Mouse (Mus musculus) left cerebral cortex, adult 18-20 months (tissue): Measurements from ENCODE around the gene Slc16a10. TPM values are rescaled to one million over a fixed set of nuclear protein-coding genes. Genes with fewer than 3 reads are reported as not detected.

Source experiments
- DNase-seq, 2 experiments: peaks; one replicate each; pipeline ENCODE4 v3.0.0; 2021 to 2022; ENCODE audit warnings: low spot score in 2 of 2, mixed read lengths in 1 of 2
- long read RNA-seq, 2 experiments: library from polyadenylated mRNA; stranded (forward); transcript quantifications; one replicate each; pipeline ENCODE4 v2.0.0; 2021
- total RNA-seq, 2 experiments: library from RNA; stranded (reverse); gene quantifications; 2 replicates each; pipeline ENCODE4 v1.2.3; 2021

Gene Slc16a10
- total RNA-seq: 1 to 10 TPM; 3.2 to 4.1 TPM
- long read RNA-seq, experiment 1, full-length matches to known transcripts: 2 of 3 reads
- long read RNA-seq, experiment 1, partial matches to known transcripts: 0 of 3 reads
- long read RNA-seq, experiment 1, other reads (novel, unspliced or antisense): 1 of 3 reads
- long read RNA-seq, experiment 2, partial matches to known transcripts: 0 of 2 reads
- long read RNA-seq, experiment 2, other reads (novel, unspliced or antisense): 1 of 2 reads

DNA sequence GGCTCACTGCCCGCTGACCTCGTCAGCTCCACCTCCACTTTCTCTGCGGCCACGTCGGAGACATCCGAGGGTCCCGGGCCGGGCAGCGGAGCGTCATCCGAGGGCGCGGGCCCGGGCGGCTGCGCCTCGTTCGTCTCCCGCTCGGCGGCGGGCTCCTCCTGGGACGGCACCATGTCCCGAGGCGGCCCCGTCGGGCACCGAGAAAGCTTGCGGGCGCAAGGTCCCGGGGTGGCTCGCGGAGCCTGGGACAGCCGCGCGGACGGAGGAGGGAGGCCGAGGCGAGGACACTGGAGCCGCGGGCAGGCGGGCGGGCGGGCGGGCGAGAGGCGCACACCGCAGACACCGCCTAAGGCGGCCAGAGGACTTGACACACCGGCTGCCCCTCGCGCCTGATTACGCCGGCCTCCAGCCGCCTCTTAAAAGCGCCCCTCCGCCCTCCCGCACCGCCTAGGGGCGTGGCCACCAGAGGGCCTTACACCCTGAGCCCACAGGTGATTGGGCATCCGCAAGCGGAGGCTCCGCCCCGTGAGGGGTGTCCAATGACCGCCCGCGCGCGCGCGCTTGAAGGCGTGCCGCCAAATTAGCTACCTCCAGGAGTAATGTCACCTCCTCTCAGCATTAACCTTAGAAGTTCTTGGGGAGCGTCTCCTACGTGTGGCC, at the start of gene Slc16a10:
Slc16a10 (minus strand) TSS at position 395 of the 660 bp plus-strand sequence.
- DNase-seq: peak; percentile 86 to 91

DNA sequence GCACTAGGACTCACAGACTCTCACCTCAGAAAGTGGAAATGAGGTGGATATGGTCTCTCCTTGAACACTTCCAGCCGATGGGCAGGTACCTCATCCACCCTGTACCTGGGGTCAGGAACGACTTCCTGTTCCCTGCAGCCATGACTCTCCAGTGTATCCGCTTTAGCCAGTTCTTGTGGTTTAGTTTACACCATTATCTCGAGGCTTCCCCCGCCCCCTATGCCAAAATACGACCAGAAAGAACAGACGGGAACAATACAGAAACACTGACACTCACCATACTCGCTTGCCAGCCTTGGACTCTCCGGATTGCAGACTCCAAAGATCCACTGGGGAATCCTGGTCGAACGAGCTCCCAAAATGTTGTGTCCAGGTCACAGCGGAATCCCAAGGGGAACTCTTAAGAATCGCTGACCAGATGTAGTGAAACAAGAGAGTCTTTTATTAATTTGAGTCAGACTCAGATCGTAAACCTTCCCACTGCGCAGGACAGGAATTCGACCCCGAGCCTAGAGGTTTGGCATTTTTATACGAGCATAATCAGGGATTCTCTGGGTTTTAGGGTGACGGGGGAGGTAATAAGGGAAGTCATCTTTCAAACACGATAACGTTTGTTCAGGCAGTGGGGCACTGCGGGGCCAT, 49.4 kb upstream of the Slc16a10 start:
- no peak for DNase-seq

DNA sequence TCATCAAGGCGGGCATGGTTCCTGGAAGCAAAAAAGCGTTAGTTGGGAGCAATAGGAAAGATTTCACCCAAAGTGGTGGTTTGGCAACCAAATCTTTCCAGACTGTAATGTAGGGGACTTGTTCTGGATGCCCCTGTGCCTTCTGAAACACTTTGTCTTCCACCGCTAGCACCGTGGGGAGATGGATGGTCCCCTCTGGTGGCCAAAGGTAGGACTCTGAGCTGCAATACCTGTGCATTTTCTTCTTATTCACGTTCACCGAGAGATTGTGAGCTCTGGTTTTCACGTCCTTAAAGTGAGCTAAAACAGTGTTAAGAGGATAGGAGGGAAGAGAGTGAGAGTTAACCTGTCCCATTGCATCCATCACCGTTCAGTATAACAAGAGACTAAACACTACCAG, 48.8 kb upstream of the Slc16a10 start:
- no peak for DNase-seq

DNA sequence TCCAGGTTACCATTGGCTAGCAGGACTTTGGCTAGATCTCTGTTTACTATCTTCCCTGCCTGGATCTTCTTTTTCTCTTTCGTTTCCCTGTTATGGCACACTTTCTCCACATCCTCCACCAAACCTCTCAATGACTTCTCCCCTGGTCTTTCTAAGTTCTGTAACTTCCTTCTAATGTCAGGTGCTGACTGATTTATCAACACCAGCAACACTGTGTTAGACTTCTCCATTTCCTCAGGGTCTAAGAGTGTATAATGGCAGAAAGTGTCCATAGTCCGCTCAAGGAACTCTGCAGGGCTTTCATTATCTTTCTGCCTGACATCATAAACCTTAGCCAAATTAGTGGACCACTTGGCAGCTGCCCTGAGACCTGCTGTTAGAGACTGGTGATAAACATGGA, 47.6 kb upstream of the Slc16a10 start:
- no peak for DNase-seq

DNA sequence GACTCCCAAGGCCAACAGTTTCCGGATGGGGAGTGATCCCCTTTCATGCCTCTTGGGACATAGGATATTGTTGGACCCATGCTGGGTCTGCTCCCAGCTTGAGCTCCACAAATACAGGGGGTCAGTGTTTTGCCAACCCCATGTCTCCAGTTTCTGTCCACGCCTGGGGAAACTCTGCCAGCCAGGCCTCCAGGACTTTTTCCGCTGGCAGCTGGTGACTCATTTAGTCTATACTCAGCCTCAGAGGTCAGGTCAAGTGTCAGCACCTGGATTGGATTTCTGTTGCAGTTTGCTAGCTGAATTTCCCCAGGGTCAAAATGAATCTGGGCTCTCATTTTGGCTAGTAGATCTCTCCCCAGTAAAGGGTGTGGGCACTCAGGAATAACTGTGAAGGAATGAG, 46.8 kb upstream of the Slc16a10 start:
- DNase-seq: no peak

DNA sequence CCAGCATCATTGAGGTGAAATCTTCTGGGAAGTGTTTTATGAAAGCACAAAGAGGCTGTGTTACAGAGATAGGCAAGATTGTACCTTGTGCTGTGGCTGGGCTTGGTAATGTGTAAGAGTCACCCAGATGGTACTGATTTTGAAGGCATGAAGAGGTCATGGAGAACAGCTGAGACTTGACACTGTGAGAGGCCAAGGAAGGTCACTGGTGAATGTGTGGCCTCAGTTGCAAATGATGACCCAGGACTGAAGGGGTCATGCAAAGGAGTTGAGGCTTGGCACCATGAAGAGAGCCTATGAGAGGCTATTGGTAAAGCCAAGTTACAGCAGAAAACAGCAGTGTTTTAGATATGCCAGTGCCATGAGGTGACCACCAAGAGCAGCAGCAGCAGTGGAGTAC, 43.9 kb upstream of the Slc16a10 start:
- no peak for DNase-seq

DNA sequence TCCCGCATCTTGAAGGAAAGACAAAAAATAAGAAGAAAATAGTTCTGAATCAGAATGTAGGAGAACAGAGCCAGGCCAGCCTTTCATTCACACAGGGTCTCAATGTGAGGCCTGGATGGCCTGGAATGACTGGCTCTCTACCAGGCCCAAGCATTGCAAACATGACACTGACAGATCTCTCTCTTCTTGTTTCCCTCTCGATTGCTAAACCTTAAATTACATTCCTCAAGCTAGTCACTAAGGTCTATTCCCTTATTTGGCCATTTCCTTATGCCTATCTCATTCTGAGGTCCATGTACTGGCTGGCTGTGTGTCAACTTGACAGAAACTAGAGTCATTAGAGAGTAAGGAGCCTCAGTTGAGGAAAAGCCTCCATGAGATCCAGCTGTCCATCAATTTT, 38.0 kb upstream of the Slc16a10 start:
- DNase-seq: no peak

DNA sequence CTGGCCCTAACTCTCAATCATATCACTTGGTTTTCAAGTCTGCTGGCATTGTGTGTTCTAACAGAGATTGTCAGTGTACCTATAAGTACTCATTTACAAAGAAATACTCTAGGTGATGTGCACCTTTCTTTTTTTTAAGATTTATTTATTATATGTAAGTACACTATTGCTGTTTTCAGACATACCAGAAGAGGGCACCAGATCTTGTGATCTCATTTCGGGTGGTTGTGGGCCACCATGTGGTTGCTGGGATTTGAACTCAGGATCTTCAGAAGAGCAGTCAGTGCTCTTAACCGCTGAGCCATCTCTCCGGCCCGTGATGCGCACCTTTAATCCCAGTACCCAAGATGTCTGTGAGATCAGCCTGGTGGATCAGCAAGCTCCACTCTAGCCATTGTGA, 37.1 kb upstream of the Slc16a10 start:
- DNase-seq: no peak

DNA sequence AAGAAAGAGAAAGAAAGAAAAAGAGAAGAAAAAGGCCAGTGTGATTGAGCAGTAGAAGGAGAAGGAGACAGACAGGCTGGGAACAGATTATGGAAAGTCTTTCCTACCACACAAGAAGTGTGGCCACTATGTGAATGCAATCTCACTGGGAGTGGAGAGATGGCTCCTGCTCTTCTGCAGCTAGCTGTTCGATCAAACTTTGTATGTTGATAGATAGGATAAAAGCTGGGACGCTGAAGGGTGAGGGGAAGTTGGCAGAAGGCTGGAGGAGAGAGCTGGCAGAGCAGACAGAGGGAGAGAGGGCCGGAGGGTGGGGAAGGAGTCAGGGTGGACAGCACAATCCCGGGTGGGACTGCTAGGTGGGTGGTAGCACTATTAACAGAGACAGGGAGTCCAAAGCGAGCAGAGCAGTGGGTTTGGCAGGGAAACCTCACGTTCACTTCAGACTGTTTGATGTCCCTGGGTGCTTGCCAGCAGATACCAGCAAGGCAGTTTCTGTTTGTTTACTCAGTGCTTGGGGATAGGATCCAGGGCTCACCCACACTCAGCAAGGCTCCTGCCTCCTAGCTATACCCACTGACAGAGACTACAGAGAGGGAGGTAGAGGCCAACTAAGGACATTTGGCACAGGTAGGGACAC, 35.4 kb upstream of the Slc16a10 start:
- peak; percentile 34 to 42 for DNase-seq

DNA sequence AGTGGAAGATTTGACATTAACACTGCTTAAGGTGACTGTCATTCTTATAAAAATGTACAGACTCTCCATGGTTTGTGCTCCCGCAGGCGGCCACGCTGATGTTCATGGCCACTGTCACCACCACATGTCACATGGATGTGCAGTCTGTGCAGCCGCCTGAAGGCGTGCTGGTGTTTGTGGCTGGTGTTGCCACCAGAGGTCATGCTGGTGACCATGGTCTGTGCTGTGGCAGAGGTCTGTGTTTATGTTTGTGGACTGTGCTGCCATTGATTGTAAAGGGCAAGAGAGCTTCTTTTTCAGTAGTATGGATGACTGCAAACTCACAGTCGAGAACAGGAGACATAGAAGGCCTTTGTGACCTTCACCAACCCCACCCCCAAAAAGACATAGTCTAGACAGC, 30.1 kb upstream of the Slc16a10 start:
- DNase-seq: no peak

DNA sequence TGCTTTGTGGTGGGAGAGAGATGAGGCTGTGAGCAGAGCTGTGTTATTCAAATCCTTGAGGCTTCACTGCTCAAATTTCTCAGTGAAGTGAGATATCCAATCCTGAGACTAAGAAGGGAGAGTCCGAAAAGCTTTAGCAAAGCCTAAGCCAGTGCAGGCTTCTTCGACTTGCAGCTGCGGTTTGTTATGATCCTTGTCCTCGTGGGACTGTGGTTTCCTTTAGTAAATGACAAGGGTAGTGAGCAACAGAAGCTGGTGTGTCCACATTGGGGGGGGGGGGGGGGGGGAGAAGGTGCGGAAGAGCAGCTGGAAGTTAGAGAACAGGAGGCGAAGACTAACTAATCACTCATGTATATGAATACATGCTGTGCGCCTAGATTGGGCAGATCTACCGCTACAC, 29.2 kb upstream of the Slc16a10 start:
- no peak for DNase-seq

DNA sequence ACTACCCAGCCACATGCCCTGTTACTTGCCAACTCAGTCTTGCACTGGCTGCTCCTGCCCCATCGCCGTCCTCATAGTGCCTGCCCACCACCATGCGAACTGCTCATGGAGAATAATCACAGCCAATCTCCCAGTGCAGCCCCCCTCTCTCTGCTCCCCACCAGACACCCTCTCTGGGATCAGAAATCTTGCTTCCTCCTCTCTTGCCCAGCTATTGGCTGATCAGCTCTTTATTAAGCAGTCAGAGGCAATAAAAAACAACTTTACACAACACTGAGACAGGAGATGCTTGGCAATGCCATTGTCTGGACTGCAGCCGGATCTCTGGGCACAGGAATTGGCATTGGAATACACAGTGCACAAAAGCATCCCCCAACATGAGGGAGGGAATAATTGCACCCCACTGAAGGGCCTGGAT, 28.1 kb upstream of the Slc16a10 start:
- no peak for DNase-seq

DNA sequence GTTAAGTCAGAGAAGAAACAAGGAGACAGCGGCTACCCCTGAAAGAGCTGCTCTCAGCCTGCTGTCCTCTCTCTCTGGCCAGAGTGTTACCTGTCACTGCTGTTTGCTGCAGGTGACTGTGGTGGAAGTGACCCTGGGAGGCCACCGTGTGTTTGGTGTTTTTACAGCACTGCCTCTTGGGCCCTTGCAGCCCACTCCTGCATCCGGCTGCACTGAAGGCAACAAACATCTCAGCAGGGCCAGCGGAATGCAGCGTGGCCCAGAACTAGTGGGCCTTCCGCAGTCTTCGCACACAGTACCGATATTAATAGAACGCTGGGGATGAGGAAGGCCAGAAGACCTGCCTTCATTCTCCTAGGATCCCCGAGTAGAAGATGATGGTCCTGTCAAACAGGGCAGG, 27.5 kb upstream of the Slc16a10 start:
- no peak for DNase-seq

DNA sequence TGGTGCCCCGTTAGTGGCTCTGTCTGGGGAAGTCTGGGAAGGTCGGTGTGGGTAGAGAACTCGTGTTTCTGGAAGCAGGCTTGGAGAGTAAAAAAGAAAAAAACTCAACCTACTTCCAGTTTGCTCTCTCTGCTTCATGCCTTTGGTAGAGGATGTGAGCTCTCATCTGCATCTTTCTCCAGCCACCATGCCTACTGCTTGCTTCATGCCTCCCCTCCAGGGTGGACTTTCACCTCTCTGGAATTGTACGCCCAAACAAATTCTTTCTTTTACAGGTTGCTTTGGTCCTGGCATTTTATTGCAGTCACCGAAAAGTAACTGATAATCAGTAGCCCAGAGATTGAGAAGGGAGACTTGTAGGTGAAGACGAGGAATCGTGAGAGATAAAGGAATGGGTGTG, 27.0 kb upstream of the Slc16a10 start:
- no peak for DNase-seq

DNA sequence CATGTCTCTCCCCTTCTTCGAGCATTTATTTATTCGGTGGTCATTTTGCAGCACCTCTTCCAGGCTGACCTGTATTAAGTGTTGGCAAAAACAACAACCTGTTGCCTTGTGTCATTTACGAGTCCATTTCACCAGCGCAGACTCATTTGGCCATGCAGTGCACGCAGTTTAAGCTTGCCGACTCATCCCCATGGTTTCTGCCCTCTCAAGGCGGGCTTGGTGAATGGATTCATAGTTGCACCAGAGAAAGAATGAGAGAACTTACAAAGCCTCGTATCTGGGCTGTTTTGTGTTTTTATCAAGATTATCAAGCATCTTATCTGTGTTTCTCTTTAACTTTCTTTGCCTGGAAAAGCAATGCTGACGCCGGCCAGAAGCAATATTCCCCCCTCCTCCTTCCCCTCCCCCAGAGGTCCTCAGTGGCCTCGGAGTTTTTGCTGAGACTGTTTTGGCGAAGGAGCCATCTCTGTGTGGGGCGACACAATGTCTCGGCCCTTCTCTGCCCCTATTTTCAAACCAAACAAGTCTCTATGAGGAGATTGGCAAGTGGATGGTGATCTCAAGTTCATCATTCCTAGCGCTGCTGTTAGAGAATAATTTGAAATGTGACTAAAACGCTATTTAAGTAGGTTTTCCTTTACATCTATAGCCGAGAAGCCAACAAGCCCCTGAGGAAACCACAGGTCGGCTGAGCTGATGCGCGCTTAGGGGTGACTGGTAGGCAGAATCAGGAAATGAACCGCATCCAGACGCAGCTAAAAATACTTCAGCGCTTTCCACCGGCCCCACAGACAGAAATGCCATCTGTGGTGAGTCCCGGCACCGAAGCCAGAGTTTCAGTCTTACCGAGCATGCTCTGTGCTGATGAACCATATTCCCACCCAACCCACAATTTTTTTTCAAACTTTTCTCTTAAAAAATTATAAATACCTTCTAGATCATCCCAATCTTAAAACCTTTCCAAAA, 22.6 kb upstream of the Slc16a10 start:
- peak; percentile 57 to 67 for DNase-seq

DNA sequence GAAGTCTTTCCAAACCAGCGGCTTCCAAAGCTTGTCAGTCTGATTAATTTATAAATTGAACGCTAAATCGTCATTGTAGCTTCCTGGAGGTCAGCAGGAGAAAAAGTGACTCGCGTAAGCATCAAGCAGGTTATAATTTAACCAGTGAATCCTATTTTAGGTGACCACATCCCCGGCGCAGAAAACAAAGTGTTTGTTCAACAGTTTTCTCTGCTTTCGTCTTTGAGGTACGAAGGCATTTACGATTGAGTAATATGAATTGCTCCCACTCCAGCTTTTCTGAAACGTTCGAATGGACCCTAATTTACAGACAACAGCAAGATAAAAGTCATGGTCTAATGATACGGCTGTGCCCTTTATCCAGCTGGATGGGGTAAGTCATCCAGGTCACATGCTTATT, 21.9 kb upstream of the Slc16a10 start:
- DNase-seq: no peak

DNA sequence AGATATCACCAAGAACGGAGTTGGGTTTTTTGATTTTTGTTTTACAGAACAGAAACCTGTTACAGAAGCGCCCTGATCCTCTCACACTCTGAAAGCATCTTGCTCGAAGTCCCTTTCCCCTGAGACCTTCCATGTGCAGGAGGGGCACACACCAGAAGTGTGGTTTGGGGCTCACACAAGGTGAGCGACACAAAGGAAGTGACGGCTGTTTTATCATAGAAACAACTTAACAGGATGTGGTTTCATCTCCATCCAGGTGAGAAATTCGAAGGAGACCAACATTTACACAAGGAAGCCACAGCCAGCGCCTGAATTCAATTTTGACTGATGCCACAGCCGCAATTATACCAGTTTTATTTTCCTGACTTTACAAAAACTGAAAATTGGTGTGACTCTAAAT, 21.3 kb upstream of the Slc16a10 start:
- no peak for DNase-seq

DNA sequence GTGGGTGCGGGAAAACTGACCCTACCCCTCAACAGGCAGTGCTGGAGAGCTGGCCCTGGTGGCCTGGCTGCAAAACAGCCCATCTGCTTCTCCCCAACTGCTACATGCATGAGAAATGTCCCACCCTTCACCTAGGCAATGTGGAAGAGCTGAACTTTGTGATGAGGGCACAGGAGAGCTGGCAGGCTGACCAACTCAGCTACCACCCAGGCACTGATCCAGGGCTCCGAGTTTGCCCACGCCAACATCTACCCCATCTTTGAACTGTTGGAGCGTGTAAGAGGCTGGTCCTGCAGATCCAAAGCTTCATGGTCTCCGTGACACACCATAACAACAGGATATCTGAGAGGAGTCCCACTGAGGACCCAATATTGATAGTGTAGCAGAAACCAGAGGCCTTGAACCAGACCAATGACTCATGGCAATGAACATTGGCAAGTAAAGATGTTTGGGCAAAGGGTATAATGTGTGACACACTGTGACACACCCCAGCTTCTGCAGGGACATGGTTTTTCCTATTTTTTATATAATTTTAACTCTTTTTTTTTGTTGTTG, 19.7 kb upstream of the Slc16a10 start:
- no peak for DNase-seq

DNA sequence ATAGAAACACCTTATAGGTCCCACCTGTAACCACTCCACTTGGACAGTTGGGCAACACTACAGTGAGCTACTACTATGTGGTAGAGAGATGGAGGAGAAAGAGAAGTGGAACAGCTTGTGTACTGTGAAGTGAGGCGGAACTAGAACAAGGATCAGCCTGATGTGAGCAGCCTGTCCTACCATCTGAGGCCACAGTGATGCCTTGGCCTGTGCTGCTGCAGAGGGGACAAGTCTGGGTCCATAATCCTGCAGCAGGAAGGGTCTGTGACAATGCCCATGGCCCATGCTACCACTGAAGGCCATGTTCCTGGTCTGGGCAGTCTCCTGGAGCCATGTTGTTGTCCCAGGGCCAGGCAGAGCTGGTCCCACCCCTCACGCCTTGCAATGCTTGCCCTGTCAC, 19.2 kb upstream of the Slc16a10 start:
- no peak for DNase-seq

DNA sequence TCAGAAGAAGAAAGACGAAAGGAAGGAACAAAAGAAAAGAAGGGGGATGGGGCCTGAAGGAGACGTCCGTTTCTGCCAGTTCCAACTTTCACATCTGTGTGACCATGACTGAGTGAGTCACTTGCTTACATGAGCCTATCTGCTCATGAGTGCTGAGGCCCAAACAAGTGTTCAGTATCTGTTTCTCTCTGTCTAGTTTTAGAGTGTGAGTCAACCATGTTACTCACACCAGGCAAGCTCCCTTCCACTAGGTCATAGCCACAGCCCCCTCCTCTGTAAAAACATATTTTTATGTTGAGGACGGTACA, 10.4 kb upstream of the Slc16a10 start:
- no peak for DNase-seq
